Mouse (Mus musculus) MEL-GATA-1-ER (cell line): ENCODE data around the gene Tmem265.

Experiments
- DNase-seq: peaks from one replicate; pipeline ENCODE4 v3.0.0-alpha.2; 2012; ENCODE audit warnings: low read depth; ENCODE audit errors: extremely low read depth

Gene Tmem265

DNA sequence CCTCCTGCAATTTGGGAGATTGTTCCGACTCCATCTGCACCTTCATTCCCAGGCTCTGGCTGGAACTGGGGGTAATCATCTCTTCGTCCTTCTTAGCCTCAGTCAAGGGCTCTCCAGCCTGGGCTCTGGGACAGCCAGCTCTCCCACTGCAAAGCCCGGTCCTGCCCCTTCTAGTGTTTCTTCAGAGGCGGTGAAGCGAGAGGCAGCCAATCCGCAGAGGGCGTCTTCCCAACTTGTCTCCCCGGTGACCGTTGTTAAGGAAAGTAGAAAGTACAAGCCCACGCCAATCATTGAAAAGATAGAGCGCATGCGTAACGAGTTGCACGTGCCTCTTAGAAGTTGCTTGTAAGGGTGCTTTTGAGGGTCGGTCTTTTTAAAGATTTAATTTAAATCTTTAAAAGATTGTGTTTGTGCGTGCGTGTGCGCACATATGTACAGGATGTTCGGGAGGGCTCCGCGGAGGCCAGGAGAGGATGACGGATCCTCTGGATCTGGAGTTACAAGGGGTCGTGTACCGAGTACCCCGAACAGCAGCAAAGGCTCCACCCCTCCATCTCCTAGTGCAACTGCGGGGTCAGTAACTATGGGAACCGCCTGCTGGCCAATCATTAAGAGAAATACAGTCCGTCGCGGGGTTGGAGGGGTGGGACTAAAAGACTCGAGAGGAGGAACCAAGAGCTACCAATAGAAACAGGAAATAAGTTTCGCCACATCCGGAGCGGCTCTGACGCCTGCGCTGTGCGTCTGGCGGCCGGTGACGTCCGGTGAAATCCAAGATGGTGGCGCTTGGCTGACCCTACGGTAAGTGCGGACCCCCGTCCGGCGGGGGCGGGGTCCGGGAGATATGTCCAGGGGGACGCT is 27.1 kb downstream of the Tmem265 start, which contains the start of the genes Ccdc189 and Rnf40:
Ccdc189 (minus strand) TSS at position 585 of the 861 bp plus-strand sequence.
Rnf40 (plus strand) TSS at position 757 of the 861 bp plus-strand sequence.
- peak; percentile 99 for DNase-seq

DNA sequence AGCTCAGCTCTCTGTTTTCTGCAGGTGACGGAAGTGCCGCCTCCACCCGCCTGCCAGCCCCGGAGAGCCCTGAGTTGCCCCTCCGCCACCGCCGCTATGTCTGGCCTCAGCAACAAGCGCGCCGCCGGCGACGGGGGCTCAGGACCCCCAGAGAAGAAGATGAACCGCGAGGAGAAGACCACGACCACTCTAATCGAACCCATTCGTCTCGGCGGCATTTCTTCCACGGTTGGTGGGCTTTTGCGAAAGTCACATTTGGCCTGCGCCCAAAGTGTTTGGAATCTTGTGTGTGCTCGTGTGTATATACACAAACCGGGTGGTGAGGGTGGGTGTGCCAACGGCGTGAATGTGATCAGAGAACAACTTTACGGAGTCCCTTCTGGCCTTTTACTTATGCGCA is 27.7 kb downstream of the Tmem265 start:
- no peak for DNase-seq

DNA sequence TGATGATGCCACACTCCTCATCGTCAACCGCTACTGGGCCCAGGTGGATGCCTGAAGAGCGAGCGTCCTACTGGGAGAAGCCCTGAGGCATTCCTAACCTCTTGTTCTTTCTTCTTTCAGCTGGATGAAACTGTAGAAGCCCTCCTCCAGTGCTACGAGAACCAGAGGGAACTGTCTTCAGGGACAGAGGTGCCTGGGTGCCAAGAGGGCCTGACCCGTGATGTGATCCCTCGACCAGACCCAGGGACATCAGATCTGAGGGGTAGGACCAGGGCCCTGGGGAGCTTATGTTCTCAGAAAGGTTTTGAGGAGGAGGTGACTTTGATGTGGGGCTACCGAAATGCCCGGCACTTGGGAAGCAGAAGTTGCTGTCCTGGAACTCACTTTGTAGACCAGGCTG is 28.4 kb downstream of the Tmem265 start:
- DNase-seq, result no peak

DNA sequence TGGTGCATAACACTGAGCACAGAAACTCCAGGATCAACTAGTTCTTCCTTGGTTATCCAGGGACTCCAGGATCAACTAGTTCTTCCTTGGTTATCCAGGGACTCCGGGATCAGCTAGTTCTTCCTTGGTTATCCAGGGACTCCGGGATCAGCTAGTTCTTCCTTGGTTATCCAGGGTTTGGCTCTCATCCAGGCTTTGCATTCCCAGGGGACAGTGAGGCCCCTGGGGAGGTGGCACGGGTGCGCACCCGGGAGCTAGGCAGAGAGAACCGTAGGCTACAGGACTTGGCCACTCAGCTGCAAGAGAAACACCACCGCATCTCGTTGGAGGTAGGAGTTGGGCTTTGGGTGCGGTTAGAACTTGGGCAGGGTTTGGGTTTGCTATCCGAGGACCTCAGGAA is 29.9 kb downstream of the Tmem265 start:
- no peak for DNase-seq

DNA sequence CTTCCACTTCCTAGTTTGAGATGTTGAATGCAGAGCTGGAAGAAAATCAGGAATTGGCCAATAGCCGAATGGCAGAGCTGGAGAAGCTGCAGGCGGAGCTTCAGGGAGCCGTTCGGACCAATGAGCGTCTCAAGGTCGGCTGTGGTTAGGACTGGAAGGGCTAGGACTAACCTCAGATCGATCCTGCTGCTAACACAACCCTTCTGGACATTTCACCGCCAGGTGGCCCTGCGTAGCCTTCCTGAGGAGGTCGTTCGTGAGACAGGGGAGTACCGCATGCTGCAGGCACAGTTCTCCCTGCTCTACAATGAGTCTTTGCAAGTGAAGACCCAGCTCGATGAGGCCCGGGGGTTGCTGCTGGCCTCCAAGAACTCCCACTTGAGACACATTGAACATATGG is 31.4 kb downstream of the Tmem265 start:
- no peak for DNase-seq

DNA sequence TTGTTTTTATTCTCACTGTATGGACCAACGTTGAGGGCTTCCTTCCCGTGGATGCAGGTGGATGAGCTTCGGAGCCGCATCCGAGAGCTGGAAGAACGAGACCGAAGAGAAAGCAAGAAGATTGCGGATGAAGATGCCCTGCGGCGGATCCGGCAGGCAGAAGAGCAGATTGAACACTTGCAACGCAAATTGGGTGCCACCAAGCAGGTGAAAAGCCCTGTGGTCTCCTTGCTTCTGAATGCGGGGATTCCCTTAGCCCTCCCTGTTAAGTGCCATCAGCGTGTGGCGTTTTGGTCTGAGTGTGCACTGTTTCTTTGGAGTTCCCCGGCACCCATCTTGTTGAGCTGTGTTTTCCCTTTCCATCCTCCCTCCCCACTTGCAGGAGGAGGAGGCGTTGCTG is 35.6 kb downstream of the Tmem265 start:
- DNase-seq, result no peak

DNA sequence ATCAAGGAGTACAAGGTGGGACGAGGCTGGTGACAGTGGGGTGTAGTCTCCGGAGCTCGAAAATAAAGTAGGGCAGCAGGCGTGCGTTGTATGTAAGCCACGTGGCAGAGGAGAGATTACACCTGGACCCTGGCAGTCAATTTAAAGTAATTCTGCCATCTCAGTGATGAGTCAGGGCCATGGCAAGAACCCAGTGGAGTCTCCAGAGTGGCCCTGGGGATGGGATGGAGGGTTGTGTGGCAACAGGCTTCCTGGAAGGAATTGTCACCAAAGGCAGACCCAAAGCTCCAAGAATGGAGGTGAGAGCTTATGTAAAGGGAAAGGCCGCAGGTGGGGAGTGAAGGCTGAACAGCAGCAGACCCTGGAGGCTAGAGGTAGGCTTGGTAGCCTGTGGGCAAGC is 39.4 kb downstream of the Tmem265 start:
- DNase-seq, result no peak

DNA sequence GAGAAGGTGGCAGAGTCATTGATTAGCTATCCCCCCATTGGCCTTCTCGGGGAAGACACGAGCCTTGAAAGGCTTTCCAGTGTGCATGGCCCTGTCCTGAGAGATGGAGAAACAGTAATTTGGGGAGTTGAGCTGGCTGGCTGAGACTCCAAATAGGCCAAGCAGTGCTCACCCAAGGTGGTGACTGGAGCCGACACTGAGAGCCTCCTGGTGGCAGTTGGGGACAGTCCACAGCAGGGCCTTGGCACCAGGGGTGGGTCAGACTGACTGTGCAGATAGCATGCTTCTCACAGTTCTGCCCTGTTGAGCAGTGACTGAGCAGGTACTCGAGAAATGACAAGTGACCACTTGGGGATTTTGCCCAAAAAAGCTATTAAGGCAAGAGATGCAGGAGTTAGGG is 40.5 kb downstream of the Tmem265 start:
- no peak for DNase-seq

DNA sequence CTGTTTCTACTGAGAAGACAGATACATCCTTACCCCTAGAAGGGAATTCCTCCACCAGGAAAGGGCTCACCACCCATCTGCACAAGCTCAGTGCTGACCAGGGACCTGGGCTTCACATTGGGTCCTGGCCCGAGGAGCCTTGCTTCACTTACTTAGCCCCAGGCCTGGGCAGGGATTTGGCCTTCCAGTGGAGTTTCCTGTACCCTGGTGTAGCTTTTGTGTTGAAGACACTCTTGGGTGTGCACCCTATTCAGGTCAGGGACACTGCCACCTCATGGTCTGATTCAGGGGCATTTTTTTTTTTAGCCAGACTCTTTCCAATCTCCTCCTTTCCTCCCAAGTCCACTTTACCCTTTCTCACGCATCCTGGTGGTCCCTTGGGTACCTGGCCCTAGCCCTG is 41.7 kb downstream of the Tmem265 start:
- DNase-seq, result no peak

DNA sequence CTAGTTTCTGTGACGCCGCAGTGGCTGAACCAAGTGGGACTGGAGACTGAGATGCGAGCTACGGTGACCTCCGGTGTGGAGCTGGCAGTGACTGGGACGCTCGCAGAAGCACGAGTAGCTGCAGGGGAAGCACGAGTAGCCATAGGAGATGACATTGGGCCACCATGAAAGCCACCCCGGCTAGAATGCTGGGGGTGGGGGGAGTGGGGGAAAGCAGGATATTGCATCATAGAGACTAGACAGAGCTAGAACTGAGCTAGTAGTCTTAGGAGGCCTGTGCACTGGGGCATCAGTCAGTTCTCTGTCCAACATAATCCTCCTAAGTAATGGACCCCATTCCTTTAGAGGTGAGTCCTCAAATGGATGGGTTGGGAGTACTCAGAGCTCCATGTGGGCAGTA is 43.1 kb downstream of the Tmem265 start:
- no peak for DNase-seq

DNA sequence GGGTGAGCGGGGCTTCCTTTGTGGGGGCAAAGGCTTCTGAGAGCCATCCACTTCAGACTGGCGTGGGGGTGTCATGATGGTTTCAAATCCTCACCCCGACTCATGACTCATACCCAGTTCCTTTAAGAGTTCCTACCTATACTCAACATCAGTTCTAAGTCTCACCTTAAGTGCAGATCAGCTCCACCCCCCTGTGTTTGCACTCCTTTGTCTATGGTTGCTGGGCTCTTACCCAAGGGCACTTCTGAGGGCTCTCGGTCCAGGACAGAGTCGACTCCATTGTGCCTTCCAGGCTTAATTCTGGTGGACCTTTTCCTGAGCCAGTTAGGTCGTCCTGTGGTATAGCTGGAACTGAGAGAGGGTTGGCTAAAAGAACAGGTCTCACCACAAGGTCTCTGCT is 46.0 kb downstream of the Tmem265 start:
- no peak for DNase-seq

DNA sequence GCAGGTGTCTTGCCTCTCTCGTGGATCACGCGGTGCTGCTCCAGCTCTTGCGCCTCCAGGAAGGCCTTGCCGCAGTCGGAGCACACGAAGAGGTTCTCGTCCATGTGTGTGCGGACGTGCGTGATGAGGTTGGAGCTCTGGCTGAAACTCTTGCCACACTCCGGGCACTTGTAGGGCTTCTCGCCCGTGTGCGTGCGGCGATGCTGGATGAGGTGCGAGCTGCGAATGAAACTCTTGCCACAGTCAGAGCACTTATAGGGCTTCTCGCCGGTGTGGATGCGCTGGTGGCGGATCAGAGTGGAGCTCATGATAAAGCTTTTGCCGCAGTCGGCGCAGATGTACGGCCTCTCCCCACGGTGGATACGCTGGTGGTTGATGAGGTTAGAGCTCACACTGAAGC is 49.8 kb downstream of the Tmem265 start:
- no peak for DNase-seq

DNA sequence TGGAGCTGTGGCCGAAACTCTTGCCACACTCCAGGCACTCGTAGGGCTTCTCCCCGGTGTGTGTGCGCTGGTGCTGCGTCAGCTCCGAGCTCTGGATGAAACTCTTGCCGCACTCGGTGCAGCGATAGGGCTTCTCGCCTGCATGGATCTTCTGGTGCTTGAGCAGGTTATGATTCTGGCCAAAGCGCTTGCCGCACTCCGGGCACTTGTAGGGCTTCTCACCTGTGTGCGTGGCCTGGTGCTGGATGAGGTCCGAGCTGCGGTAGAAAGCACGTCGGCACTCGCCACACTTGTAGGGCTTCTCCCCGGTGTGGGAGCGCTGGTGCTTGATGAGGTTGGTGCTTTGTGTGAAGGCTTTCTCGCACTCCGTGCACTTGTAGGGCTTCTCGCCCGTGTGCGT is 50.4 kb downstream of the Tmem265 start:
- no peak for DNase-seq

DNA sequence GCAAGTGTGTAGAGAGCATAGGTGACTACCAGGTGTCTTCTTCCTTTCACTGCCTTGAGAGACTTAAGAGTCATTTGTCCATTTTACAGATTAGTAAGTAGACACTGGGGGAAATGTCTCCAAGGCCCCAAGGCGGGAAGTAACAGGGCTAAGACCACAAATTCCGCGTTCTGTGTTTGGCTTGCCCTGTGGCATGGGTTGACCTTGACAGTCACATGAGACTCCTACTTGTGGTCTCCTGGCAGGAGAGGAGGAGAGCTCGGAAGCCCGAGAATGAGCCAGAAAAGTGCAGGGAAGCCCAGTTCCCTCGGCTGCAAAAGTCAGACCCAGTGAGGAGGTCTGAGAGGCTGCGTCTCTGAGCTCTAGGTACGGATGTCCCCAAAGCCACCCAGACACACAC is 52.3 kb downstream of the Tmem265 start:
- DNase-seq, result no peak

DNA sequence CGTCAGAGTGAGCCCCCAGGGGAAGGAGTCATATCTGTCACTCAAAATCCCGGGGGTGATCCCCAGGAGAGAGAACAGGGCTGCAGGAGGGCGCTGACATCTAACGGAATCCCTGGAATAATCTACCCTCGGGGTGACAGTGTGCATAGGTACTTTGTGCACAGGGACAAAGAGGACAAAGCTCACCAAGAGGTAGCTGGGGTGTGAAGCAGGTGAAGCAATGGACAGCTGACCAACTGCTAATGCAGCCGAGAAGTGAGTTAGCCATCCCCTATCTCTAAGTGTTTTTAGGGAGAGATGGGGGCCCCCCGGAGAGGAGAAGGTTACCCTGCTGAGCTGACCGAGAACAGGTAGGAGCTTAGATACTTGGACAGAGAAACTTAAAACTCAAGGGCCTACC is 52.9 kb downstream of the Tmem265 start:
- no peak for DNase-seq

DNA sequence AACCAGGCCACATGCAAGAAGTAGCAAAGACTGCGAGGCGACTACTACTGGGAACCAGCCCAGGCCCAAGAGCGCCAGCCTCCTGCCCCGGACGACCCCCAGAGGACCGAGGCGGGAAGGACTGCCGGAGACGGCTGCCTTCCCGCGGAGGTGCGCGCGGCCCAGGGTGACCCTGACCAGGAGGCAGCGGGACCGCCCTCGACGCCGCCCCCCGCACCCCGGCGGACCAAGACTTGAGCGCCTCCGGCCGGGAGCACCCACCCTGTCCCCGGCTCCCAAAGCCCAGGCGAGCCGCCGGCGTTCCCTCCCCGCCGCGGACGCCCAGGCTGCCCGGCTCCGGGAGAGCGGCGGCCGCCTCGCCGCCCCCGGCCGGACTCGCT is 53.3 kb downstream of the Tmem265 start:
- no peak for DNase-seq

DNA sequence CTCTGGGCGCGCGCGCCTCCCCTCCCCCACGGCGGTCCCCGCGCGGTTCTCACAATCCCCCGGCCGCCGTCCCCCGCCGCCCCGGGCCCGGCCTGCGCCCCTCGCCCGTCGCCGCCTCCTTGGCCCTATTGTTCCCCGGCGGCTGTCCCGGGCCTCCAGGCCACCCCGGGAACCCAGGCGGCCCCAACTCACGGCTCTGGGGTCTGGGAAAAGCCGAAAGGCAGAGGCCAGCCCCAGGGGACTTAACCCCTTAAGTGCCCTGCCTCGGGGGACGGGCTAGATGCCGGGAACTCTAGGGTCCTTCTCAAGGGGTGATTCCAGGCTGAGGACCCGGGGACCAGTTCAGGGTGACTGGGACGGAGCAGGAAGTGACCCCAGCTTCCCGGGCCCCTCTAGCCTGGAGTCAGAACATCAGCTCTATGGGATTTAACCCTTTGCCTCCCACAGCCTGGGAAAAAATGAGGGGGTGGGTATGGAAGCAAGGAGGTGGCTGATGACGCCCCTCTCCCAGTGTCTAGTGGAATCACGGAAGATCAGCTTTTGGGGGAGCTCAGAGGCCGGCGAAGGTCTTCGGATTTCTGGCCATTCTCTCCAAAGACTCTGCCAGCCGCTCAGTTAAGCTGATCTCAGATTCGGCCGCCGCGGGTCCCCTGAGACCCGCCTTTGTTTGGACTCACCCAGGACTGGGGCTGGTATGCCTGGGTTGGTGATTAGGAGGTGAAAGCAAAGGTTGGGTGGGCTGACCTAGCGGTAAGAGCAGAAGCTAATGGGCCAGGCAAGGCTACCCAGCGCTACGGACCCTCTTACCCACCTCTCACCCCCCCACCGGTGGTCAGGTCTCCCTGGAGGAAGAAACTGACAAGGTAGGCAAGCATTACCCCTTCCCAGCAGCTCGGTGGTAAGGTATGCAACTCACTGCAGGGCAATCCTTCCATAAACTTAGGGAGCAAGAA is 54.0 kb downstream of the Tmem265 start, which contains the start of gene Zfp629:
Zfp629 (minus strand) TSS at position 907 of the 953 bp plus-strand sequence.
- peak; percentile 52 for DNase-seq

DNA sequence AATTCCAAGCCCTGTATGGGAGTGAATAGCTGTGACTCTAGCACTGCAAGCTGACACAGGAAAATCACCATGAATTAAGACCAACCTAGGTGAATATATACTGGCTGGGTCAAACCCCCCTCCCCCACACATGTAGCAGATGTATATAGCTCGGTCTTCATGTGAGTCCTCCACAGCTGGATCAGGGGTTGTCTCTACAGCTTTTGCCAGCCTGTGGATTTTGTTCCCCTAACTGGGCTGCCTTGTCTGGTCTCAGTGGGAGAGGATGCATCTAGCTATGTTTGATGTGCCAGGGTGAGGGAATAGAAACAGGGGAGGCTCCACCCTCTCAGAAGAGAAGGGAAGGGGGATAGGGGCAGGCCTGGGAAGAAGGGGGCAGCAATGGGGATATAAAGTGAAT is 55.1 kb downstream of the Tmem265 start:
- DNase-seq, result no peak
